Mouse (Mus musculus) brain, embryonic 14.5 days (tissue): Measurements from ENCODE around the gene Wdr95. TPM values are rescaled to one million over a fixed set of nuclear protein-coding genes. Genes with fewer than 3 reads are reported as not detected.
A peak's percentile ranks its signal among the peaks of the same experiment; 100 is the strongest.
"Not testable (repeated sequence)": the region's sequence is repeated elsewhere in the genome, so short reads cannot be mapped to it uniquely, and the experiment has no call there.

Experiments used
- DNase-seq: peaks from one replicate; pipeline ENCODE4 v3.0.0-alpha.2; 2011; ENCODE audit warnings: low read depth
- CTCF ChIP-seq: fragments of 200-500 bp; IDR thresholded peaks from 2 replicates; pipeline ENCODE4 v1.5.1; 2012; ENCODE audit warnings: inconsistent platforms, mild to moderate bottlenecking, moderate library complexity, borderline replicate concordance; ENCODE audit not compliant: insufficient read depth, insufficient read length; ENCODE audit errors: extremely low read depth
- POLR2A ChIP-seq: fragments of 200-500 bp; IDR thresholded peaks from 2 replicates; pipeline ENCODE4 v1.6.1; 2012; ENCODE audit warnings: mild to moderate bottlenecking, inconsistent platforms, borderline replicate concordance; ENCODE audit not compliant: poor library complexity, insufficient read depth, insufficient read length, severe bottlenecking; ENCODE audit errors: extremely low read depth
- polyA plus RNA-seq: library from polyadenylated mRNA; depleted of rRNA; stranded (reverse); fragments of >200 nt; gene quantifications from 2 replicates; pipeline ENCODE4 v1.2.3, GENCODE M21; 2012

Wdr95 gene
- polyA plus RNA-seq, 1 experiment, result 0.37 TPM

DNA sequence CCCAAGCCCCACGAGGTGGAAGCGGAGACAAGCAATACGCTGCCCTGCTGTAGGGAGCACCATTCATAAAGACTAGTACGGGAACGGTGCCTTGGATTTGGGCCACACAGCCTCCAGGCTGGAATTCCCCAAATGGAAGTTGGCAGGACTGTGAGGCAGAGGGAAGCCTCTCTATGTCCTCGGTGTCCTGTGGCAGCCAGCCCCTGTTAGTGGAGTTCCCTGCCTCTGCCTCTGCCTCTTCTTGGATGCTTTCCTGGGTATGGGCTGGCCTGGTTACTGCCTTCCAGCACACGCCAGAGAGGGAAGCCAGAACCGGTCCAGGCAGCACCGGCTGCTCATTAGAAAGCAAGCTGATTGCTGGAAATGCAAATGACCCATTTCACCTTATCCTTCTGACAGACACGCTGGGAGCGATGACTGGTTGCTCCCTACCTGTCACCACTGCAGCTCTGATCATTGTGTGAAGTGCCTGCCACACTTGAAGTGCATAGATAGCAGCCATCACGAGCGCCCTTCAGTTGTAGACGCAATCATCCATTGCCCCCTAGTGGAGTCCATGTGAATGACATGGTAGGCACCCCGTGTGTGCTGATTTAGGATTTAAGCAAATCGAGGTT lies 4.1 kb upstream of the Wdr95 start:
- TF ChIP-seq POLR2A (no peak), CTCF (peak; percentile 92)
- DNase-seq, result peak; percentile 98

DNA sequence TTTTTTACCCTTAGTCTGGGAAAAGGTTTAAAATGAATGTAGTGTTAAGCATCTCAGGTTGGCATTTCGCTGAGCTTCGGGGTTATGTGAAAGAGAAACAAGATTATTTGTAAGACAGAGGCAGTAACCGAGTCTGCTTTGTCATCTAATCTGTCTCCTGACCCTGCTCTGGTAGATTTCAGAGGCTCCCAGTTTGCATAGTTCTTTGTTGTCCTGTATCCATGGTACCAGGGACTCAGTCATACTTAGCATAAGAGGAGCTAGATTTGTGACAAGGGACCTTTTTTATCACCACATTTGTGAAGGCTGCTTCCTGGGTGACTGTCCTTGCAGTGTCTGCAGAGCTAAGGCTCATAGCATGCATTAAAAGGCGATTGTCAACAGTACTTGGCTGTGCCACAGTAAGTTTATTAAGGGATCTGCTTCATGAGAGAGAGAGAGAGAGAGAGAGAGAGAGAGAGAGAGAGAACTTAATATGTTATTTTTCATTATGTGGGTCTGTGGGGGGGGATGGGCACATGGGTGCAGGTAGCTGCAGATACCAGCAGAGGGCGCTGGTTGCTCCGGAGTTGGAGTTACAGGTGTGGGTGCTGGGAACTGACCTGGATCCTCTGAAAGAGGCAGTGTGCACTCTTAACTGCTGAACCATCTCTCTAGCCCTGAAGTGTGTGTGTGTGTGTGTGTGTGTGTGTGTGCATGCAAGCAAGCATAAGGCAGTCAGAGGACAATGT lies 3.3 kb upstream of the Wdr95 start:
- peak; percentile 74 for DNase-seq
- TF ChIP-seq POLR2A (no peak), CTCF (peak; percentile 53)

DNA sequence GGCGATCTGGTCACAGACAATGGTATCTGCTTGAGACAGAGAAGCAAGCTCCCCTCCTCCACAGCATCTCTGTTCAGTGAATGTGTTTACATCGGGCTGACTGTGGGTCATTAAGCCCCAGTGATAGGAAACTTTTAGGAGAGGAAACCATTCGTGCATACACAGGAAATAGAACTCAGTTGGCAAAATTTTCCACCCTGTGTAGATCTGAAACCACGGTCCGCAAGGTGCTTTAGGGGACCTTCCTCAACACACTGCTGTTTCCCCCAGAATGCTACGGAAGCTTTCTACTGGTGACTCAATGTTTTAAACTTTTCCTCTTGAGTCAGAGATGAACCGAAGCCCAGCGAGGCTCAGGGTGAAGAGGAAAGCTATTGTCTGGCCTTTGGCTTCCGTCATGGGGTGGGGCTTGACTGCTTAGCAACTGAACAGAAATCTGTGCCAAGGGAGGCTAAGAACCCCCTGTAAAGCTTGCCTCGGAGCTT lies 2.0 kb upstream of the Wdr95 start:
- TF ChIP-seq CTCF (no peak), POLR2A (no peak)
- DNase-seq, result peak; percentile 93

DNA sequence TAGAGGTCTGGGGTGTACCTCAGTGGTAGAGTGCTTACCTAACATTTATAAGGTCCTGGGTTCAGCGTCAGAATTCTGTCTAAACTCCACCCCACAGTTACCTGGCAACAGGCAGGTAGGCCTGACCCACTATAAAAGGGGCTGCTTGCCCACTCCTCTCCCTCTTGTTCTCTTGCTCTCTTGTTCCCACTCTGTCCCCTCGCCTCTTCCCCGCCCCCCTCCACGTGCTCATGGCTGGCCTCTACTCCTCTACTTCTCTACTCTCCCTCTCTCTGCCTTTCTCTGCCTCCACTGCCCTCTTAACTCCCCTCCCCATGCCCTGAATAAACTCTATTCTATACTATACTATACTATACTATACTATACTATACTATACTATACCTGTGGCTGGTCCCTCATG lies 1.2 kb upstream of the Wdr95 start:
- not testable (repeated sequence) for DNase-seq

DNA sequence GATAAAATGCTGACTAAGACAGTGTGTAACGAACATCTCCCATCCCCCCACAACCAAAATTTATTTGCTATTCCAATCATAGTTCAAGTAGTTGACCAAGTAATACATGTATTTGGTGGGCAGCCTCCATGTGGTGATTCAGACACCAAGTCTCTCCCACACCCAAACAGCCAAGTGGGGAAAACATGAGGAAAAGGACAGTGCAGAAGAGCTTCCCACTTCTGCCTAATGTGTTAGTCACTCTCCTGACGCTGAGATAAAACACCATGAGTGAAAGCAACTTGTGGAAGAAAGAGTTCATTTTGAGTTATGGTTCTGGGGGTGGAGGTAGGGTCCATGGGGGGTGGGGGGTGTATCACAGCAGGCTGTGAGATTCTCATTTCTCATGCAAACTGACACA lies 5.4 kb downstream of the Wdr95 start:
- no peak for DNase-seq
- no peak for TF ChIP-seq POLR2A

DNA sequence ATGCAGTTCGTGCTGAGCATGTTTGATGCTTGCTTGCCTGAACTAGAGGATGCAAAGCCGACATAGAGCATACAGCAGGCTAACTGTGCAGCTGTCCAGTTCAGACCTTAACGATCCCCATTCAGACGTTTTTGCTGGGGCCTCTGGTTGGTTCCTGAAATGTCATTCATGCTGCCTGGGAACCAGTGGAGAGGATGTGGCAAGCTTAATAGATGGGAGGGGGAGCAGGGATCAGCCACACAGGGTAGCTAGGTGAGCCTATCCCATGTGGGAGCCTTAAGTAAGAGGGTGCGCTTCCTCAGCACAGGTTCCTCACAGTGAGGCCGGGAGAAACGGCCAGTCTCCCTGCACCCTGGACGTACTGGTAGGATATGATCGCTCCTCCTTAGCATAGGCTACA lies 7.5 kb downstream of the Wdr95 start:
- TF ChIP-seq CTCF (no peak), POLR2A (no peak)
- peak; percentile 49 for DNase-seq

DNA sequence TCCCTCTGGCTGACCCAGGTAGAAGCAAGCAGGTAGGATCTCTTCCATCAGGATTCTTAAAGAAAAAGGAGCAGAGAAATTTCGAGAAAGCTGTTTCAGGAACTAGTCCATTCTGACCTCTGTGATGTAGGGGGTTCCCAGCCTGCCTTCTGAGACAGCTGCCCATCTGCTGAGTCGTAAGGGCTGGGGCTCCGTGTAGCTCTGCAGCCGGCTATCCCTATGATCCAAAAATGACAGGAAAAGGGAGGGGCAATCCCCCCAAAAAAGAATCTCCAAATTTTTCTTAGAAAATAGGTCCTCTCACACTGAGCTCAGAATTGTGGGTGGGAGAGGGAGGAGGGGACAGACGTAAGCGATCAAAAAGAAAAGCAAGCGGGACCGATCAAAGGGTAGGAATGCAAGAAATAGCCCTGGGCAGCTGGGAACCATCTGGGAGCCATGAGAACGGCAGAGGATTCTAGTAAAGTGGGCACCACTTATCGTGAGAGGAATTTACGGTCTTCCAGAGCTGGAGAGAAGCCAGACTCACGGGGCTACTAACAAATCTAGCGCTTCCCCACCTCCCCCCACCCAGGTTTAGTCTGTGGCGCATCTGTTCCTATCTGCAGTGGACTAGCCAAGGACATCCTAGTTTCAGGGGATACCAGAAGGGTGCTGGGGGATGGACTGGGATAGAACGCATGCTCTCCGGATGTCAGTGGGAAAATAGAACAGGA lies 9.5 kb downstream of the Wdr95 start:
- peak; percentile 88 for DNase-seq

DNA sequence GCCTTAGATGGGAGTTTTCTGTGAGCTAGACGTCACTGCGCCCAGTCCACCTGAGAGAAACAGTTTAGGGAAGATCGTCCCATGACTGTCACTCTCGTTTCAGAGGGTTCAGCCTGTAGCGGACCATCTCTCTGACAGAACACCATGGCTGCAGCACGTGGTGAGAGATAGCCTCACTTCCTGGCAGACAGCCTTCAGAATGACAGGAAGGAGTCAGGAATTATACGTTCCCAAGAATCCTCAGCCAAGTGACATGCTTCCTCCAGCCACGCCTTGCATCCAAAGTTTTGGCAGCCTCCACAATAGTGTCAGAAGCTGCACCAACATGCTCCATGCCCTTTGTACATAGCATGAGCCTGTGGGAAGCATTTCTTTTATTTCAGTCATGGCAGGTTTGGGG lies 10.1 kb downstream of the Wdr95 start:
- TF ChIP-seq POLR2A, result no peak
- no peak for TF ChIP-seq CTCF
- no peak for DNase-seq

More for the DNA sequence above, 9.5 kb downstream of the Wdr95 start:
- TF ChIP-seq CTCF (no peak), POLR2A (no peak)

DNA sequence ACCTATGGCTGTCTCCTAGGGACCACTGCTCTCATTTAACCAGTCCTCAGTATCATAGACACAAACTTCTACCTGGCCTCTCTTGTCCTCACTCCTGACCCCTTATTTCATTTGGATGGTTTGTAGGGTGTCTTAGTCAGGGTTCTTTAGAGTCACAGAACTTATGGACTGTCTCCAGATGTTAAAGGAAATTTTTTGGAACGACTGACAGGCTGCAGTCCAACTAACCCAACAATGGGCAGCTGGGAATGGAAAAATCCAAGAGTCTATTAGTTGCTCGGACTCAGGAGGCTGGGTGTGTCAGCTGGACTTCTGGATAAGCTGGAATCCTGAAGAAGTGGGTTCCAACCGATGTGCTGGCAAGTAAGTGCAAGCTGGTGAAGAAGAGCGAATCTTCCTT lies 10.6 kb downstream of the Wdr95 start:
- TF ChIP-seq CTCF, result no peak
- TF ChIP-seq POLR2A, result no peak

DNA sequence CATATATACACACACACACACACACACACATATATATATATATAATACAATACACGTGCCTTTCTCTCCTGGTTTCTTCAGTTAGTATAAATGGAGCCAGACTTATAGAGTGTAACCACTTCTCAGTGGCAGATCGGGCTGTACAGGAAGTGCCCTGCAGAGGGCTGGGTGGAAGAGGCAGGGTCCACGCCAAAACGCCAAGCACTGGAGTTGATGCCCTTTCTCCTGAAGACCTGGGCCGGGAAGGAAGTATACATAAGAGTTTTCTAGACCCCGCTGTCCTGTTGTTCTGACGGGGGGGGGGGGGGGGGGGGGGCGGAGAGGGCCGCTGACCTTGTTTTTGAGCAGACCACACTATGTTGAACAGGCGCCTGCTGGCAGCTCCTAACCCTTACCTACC lies 22.7 kb downstream of the Wdr95 start:
- DNase-seq, result no peak
- no peak for TF ChIP-seq POLR2A
- peak; percentile 9; the same call in 1 of the 2 replicates for TF ChIP-seq CTCF

More for the DNA sequence above, 10.6 kb downstream of the Wdr95 start:
- DNase-seq, result no peak

DNA sequence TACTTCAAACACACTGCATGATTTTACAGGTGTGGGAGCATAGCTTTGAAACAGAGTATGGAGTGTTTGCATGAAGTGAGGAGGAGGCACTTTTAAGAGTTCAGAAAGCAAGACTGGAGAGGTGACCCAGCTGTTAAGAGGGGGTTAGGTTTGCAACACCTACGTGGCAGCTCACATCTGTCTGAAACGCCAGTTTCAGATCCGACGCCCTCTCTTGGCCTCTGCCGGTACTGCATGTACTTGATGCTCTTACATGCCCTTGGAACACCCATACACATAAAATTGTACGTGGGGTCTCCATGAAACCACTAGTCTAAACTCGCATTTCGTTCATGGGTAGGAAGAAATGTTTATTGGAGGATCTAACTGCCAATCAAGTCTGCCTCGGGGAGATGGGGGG lies 24.3 kb downstream of the Wdr95 start:
- DNase-seq, result no peak
- TF ChIP-seq POLR2A (no peak), CTCF (peak; percentile 65)

DNA sequence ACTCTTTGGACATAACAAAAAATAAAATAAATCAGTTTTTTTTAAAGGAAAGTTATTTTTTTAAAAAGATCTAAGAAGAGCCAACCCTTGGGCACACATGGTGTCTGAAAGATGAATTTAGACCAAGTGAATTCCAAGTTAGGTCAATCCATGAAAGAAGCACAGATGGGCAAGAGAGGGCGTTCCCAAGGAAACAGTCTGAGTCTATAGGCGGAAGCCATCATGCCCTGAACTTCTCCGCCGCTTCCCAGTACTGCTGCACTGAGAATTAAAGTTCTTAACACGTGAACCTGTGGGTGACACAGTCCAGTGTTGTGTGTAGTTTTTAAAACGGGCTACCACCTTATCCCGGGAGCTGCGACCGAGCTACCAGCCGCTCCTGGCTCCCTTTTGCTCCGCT lies 24.9 kb downstream of the Wdr95 start:
- DNase-seq, result no peak
- TF ChIP-seq CTCF, result no peak
- no peak for TF ChIP-seq POLR2A

DNA sequence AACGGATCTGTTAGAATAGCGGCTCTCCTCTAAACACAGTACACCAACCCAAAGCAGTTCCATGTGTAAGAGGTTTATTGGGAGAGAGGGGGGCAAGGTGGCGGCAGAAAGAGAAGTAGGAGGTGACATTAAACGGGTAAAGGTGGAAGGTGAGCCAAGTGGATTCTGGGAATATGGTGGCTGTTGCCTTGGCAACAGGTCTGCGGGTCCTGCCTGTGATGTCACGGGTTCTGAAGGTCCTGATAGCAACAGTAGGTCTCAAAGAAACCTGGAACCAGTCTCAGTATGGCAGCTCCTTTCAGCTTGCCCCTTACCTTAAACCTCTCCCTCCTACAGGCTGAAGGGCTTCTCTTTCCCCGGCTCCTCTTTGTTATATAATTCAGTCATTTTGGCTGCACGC lies 25.9 kb downstream of the Wdr95 start:
- TF ChIP-seq CTCF (no peak), POLR2A (no peak)
- no peak for DNase-seq
